Mouse (Mus musculus): ENCODE measurements around the gene Gm20715. TPM values are rescaled to one million over a fixed set of nuclear protein-coding genes. Genes with fewer than 3 reads are reported as not detected.
"Not testable (repeated sequence)": the region's sequence is repeated elsewhere in the genome, so short reads cannot be mapped to it uniquely, and the experiment has no call there.

The Gm20715 gene
- total RNA-seq (2021), result under 1 TPM; 0.45 to 0.68 TPM

- DNase-seq, result peak; percentile 56 to 69
These were observed at the start of gene Gm20715 for GRCm38 (mm10) chr7:6410043-6410442. Gm20715 (plus strand) TSS chr7:6410277.

GRCm38 (mm10) chr7:6360477-6361060, 49.5 kb upstream of the Gm20715 start:
- no peak for DNase-seq

- no peak for DNase-seq
These were observed 48.3 kb upstream of the Gm20715 start for GRCm38 (mm10) chr7:6361756-6362155.

DNA sequence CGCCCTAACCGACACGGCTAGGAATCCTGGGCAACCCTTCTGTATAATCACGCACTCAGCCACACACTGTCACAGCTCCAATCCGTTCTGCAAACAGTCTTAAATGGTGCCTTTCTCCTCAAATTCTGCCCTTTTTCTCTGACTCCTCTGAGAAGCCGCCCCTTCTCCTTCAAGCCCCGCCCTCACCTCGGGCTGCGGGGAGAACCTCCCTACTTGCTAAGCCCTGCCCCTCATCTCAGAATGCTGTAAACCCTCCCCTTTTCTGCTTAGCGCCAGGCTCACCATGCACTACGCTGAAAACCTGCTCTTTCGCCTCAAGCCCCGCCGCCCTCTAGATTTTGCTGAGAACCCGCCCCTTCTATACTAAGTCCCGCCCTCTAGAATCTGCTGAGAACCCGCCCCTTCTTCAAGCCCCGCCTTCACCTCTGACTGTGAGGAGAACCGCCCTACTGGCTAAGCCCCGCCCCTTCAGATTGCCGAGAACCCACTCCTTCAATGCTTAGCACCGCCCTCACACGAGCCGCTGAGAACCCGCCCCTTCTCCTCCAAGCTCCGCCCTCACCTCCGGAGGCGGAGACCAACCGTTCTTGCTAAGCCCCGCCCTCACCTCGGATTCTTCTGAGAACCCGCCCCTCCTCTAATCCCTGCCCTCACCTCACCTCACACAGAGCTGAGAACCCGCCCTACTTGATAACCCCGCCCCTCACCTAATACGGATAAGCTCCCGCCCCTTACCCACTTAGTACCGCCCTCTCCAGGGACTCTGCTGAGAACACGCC, 47.6 kb upstream of the Gm20715 start:
- DNase-seq, result peak; percentile 97 to 98

DNA sequence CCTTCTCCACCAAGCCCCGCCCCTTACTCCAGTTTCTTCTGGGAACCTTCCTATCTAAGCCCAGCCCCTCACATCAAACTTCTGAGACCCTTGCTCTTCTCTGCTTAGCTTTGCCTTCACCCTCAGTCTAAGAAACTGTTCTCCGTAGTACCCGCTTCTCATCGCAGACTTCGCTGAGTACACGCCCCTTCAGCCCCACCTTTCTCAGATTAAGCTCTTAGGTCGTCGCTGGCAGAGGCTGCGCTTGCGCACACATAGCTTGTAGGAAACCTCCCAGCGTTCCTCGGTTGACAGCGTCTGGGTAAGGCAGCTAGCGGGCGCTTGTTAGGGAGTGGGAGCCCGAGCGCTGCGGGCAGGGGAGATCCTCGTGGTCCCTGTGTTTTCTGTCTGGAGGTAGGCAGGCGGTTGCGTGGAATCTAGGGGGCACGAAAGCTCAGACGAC, 47.0 kb upstream of the Gm20715 start, which contains the start of gene Zfp78:
Zfp78 (plus strand) TSS at position 234 of the 442 bp plus-strand sequence.
- no peak for DNase-seq

GRCm38 (mm10) chr7:6364761-6365160, 45.3 kb upstream of the Gm20715 start:
- DNase-seq, result no peak

- no peak for DNase-seq
These were observed 42.9 kb upstream of the Gm20715 start for GRCm38 (mm10) chr7:6367185-6367584.

- DNase-seq, result not testable (repeated sequence)
These were observed 41.9 kb upstream of the Gm20715 start for GRCm38 (mm10) chr7:6368146-6368545.

DNA sequence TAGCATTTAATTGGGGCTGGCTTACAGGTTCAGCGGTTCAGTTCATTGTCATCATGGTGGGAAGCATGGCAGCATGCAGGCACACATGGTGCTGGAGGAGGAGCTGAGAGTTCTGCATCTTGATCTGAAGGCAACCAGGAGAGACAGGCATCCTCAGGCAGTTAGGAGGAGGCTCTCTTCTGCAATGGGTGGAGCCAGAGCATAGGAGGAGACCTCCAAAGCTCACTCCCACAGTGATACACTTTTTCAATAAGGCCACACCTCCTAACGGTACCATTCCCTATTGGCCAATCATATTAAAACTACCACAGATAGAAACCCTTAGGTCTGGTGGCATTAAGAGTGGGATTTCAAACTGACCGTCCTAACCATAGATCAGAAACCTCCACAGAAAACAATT, 40.6 kb upstream of the Gm20715 start:
- no peak for DNase-seq

DNA sequence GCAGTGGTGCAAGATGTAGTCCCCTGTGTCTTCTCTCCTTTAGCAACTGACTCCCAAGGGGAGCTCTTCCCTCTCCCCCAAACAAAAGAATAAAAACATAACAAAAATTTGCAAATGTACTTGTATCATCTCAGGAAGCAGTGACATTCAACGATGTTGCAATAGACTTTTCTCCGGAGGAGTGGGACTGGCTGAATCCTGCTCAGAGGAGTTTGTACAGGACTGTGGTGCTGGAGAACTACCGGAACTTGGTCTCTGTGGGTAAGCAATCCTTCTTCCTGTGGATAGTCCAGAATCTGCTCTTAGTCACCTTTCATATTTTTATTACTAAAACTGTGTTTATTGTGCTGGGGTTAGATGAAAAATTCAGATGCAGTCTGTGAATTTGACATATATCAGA, 37.1 kb upstream of the Gm20715 start:
- no peak for DNase-seq

DNA sequence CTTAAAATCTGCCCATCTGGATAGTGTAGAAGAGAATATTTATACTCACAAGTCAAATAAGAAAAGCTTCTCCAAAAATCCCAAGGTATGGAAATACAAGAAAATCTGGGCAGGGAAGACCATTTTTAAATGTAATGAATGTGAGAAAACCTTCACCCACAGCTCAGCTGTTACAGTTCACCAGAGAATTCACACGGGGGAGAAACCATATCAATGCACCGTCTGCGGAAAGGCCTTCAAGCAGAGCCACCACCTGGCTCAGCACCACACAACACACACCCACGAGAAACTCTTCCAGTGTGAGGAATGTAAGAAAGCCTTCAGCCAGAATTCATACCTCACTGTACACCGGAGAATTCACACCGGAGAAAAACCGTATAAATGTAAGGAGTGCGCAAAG, 31.6 kb upstream of the Gm20715 start:
- DNase-seq, result peak in 1 of 2 experiments; percentile 31

GRCm38 (mm10) chr7:6381431-6381830, 28.6 kb upstream of the Gm20715 start:
- no peak for DNase-seq

- DNase-seq, result peak; percentile 88 to 89
These were observed 27.0 kb upstream of the Gm20715 start, which contains the start of gene Zfp28 for GRCm38 (mm10) chr7:6383044-6383455. Zfp28 (plus strand) TSS chr7:6383295.

- no peak for DNase-seq
These were observed 26.1 kb upstream of the Gm20715 start for GRCm38 (mm10) chr7:6384011-6384410.

- peak; percentile 31 to 43 for DNase-seq
These were observed 23.1 kb upstream of the Gm20715 start for GRCm38 (mm10) chr7:6386995-6387394.

- no peak for DNase-seq
These were observed 21.1 kb upstream of the Gm20715 start for GRCm38 (mm10) chr7:6388971-6389370.

- DNase-seq, result no peak
These were observed 20.6 kb upstream of the Gm20715 start for GRCm38 (mm10) chr7:6389449-6389848.

GRCm38 (mm10) chr7:6397996-6398975, 11.8 kb upstream of the Gm20715 start, which contains the start of gene Smim17:
Smim17 (plus strand) TSS chr7:6398715.
- DNase-seq, result peak; percentile 68 to 76

DNA sequence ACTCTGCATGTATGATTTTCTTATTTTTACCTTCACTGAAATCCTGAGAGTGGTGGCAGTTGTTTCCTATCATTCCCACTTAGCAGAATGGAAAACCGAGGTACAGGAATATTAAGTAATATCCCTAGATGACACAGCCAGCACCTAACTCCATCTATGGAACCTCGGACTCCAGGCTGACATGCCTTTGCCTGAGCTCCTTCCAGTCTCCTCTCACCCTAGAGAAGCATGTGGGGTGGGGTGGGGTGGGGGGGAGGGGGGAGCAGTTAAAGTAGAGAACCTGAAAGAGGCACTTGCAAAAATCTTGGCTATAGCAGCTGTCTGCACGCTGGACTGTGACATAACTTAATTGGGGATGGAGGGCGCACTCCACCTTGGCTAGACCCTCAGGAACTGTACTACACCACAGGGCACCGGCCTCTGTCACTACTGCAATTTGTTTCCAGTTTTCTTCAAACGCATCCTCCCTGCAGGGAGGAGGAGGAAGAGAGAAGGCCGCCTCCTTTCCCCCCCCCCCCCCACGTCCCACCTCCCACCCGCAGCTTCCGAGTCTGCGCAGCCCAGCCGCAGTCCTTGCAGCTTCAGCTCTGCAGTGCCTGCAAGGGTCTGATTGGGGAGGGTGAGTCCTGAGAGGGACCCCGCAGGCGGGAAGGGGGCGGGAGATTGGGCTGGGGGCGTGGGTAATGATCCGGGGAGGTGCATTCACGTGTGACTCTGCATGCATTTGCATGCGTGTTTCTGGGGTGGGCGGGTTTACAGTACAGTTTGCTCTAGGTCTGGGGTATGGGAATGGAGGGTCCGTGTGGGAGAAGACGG, 4.8 kb downstream of the Gm20715 start:
- DNase-seq, result peak; percentile 30 to 36

DNA sequence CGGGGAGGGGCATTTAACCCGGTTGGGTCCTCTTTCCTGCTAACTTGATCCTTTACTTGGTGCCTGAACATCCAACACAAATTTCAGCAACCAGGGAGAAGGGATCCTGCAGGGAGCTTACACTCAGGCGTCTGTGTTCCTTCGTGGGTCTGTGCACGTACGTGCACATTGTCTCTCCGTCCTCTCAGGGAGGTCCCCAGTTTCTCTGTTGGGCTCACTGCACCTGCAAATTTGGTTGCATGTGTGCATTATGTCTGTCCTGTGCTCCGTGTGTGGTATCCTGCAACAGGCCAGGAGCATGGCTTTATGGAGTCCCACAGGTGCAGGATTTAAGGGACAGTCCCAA, 5.3 kb downstream of the Gm20715 start:
- DNase-seq, result no peak

DNA sequence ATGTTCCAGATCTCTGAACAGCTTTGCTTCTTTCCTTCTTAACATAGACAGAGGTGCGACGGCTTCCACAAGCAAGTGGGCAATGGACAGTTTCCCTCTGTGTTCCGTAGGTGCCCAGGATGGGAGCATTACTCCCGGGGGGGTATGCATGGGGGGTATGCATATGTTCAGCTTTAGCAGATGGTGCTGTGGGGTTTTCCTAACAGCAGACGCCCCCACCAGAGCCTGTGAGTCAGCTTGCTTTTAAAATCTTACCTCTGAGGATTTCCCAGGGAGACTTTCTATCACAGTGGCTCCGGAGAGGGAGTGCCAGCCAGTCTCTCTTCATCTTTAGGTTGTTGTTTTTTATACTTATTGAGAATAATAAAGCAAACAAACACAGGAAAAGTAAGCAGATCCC, 9.8 kb downstream of the Gm20715 start:
- DNase-seq, result peak in 1 of 2 experiments; percentile 9

DNA sequence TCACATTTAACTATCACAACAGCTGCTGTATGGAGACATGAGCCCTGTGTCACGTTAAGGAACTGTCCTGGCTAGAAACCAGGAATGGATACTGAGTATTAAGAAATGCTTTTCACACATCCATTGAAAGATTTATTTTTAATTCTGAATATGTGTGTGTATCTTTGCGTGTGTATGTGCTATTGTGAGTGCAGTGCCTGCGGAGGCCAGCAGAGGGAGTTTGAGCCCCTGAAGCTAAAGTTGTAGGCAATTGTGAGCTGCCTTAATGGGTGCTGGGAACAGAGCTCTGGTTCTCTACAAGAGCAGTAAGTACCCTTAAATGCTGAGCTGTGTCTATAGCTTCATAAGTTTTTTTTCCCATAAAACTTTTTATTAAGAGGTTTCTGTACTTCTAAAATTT, 19.3 kb downstream of the Gm20715 start:
- no peak for DNase-seq
